Mouse (Mus musculus) cerebellum, adult 9-10 months (tissue): ENCODE data around the gene Kcnip1.

ENCODE experiments used
- DNase-seq: peaks from one replicate; pipeline ENCODE4 v3.0.0; 2022

The Kcnip1 gene

DNA sequence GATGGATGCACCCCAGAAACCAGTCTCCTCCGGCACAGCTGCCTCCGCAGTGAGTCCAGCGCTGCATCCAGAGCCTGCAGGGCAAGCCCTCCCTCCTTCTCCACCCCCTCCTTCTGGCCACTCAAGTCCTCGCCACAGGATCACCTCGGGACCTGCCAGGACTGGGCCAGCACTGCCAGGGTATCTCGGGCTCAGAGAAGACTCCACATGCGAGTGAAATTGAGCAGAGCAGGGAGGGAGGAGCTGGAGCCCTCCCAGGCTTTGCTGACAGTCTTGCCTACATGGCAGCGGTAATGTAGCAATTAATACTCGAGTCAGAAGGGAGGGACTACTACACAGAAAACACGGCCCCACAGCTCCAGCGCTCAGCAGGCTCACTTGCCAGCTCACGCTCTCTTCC lies at the start of gene Kcnip1:
Kcnip1 (minus strand) TSS at position 215 of the 400 bp plus-strand sequence.
- peak; percentile 10 for DNase-seq

DNA sequence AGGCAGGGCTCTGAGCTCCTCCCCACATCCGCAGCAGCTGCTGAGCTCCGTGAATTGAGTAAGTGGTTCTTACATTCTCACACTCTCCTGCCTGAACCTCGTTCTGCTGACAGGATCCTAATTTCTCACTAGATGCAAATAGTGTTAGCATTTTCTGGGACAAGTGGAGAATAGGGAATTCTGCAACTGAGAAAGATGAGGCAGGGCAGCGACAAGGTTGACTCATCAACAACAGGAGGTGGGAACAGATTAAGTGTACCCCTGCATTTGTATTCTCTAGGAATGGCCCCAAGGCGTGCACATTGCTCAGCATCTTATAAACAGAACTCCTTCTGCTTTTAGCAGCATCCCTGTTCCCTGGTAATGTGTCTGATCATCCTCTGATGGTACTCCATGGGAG lies 47.1 kb upstream of the Kcnip1 start:
- no peak for DNase-seq

DNA sequence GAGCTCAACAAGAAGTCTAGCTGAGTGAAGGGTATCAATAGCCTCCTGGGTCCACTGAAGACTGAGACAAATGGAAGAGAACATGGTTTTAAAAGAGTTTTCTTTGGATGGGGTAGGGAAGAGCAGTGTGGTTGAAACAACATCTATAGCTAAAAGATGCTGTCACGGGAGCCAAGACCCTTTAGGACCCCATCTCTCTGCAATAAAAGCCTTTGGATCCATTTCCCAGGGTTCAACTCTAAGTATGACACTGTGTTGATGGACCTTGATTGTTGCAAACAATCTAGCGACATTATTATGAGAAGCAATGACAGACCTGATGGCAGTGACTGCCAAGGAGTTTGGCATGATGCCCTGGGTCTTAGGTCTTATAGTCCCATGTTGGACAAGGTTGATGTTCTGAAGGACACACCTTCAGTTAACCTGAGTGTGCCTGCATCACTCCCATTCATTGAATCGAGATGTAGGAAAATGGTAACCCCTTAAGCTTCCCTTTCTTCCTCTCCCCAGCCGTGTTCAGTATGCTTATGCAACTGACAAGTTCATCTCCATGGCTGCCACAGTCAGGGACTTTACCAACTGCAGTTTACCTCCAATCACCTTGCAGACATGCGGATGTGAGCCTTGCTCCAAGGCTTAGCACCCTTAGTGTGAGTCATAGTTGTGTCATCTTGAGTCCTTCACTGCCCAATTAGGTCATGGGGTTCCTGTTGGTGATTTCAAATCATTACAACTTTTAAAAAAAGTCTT lies 43.1 kb upstream of the Kcnip1 start:
- DNase-seq, result no peak

DNA sequence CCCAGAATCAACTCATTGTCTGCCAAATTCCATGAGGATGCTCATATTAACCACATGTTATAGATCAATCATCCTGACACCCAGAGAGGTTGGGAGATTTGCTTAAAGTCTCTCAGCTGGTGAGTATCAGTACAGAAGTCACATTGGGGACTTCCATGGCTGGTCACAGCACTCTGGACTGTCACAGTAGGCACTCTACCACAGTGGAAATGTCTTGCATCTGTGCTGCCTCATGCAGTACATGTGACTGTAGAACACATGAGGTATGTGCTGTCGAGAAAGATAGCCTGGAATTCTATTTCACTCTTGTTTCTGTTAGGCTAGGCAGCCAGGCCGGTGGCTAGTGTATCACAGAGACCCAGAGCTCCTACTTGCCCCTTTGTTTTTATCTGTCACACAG lies 41.8 kb upstream of the Kcnip1 start:
- DNase-seq, result no peak

GRCm38 (mm10) chr11:34034008-34034505 lies 41.1 kb upstream of the Kcnip1 start:
- no peak for DNase-seq

DNA sequence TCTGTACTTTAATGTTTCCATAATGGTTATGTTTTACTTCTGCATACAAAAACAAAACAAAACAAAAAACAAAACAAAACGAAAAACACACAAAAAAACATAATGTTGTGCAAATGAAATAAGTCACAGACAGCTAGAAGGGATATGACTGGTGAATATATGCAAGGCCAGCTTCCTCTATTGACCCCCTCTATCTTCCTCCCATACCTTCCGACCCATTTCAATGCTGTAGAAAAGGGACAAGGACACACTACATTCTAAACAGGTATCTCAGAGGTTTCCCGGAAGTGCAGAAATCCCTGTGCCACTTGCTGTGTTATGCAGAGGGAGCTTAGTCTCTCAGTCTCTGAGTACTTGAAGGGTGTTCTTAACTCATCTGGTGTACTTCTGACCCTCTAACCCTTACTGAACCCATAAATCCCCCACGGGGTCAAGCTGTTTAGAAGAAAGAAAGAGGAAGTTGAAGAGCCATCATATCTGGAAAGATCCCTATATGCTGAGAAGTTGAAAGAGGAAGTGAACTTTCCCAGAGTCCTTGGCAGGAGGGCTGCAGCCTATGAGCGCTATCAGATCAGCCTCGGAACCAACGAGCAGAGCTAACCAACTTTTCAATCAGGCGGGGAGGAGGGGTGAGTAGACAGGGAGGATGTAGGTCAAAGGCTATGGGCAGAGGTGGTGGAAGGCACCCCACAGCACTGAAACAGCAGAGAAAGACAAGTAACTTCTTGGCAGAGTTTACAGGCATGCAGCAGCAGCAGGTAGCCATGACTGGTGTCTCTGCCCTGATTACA lies 38.3 kb upstream of the Kcnip1 start:
- DNase-seq, result no peak

DNA sequence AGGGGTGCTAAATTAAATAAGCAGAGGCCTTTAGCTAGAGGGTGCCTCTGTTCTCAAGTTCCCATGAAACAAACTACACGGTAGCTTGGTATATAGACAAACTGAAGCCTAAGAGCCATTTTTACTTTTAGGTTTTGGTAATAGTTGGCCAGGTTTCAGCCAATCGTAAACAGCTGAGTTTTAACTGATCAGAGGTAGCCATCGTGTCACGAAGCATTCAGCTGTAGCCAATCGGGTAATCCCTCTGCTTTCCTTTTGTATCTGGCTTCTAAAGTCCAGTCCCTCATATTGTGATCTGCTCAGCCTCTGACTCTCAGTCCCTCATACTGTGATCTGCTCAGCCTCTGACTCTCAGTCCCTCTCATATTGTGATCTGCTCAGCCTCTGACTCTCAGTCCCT lies 36.7 kb upstream of the Kcnip1 start:
- DNase-seq, result no peak

- no peak for DNase-seq
Observed at GRCm38 (mm10) chr11:34025091-34025490, 32.1 kb upstream of the Kcnip1 start.

- no peak for DNase-seq
Observed at GRCm38 (mm10) chr11:34012007-34012652, 19.2 kb upstream of the Kcnip1 start.

- DNase-seq, result no peak
Observed at GRCm38 (mm10) chr11:34010859-34011172, 17.9 kb upstream of the Kcnip1 start.

- no peak for DNase-seq
Observed at GRCm38 (mm10) chr11:34010133-34010858, 17.3 kb upstream of the Kcnip1 start.

DNA sequence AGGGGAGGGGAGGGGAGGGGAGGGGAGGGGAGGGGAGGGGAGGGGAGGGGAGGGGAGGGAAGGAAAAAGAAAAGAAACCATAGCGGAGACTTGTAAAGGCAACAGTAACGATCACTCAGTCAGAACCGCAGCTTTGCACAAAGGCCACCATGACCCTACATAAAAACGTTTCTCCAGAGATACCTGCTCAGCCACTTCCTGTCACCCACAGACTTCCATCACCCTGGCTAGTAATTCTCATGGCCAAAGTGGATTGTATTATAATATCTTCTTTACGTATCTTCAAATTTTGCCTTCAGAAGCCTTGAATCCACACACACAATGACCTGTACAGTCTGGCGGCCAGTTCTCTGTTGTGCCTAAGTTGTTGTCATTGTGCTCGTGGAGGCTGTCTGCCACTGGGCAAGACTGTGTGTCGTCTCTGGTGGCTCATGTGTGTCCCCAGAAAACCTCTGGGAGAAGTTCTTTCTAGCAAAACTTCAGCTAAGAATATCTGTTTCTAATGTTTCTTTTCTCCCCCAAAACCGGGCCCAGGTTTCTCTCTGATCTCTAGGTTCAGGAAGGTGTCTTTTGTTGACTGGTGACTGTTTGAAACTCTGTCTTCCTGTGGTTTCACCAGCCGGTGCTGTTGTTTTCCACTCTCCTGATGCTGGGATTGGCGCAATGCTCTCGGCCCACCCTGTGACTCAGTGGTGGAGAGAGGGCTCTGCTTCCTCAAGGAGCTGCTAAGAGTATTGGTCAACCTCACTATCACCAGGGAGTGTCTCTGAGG lies 16.6 kb upstream of the Kcnip1 start:
- DNase-seq, result no peak

- DNase-seq, result peak; percentile 31
Observed at GRCm38 (mm10) chr11:34008702-34009101, 15.8 kb upstream of the Kcnip1 start.

GRCm38 (mm10) chr11:34008214-34008613 lies 15.3 kb upstream of the Kcnip1 start:
- DNase-seq, result no peak

GRCm38 (mm10) chr11:34007616-34008015 lies 14.7 kb upstream of the Kcnip1 start:
- DNase-seq, result no peak

DNA sequence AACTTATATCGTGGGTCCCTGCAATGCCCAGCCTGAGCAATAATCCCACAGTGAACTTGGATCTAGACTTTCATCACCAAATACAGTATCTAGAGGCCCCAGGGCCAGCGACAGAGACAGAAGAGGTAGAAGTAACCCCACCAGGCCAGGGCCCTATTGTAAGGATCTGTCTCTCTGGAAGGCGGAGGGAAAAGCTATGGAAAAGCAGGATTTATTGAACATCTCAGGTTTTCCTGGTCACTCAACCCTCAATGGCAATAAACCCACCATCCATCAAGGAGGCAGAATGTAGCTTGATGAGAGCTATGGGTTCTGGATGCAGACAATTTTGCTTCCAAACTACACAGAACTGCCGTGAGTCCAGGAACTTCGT lies 9.6 kb upstream of the Kcnip1 start:
- no peak for DNase-seq

GRCm38 (mm10) chr11:34001938-34002592 lies 9.1 kb upstream of the Kcnip1 start:
- DNase-seq, result peak; percentile 32

DNA sequence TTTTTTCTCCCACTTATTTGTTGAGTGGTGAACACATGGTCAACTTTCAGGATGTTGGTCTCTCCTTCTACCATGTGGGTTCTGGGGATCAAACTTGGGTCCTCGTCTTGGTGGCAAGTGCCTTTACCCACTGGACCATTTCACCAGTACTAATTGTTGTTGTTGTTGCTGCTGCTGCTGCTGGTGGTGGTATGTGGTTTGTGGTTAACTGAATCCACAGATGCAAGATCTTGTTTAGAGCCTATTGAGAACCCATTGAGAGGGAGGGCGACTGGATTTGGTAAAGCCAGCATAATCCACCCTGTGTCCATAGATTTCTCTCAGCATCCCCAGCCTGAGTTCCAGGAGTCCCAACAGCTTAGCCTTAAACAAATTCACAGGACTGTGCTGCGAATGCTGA lies 7.5 kb upstream of the Kcnip1 start:
- no peak for DNase-seq

- no peak for DNase-seq
Observed at GRCm38 (mm10) chr11:33998244-33998643, 5.3 kb upstream of the Kcnip1 start.

GRCm38 (mm10) chr11:33993496-33993895 lies 544 bp upstream of the Kcnip1 start:
- DNase-seq, result no peak

DNA sequence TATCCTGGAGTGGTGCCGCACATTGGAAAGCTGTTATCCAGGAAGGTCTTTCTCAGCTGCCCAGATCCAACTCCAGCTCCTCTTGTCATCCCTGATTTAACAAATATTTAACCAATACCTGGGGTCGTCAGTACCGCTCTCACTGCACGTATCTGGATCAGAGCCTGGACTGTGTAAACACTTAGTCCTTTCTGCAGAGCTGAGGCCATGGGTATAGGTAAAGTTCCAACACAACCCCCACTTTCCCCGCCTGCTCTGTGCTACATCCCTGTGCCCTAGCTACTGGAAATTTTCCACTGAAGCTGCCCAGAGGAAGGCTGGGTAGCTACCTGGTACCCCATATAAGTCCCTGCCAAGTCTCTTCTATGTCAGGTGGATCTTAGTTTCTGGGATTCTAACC lies 3.0 kb downstream of the Kcnip1 start:
- DNase-seq, result no peak

GRCm38 (mm10) chr11:33986525-33986924 lies 6.4 kb downstream of the Kcnip1 start:
- no peak for DNase-seq
